Mouse (Mus musculus): ENCODE data around the gene Gm15140. TPM values are rescaled to one million over a fixed set of nuclear protein-coding genes. Genes with fewer than 3 reads are reported as not detected.
"Not testable (repeated sequence)": the region's sequence is repeated elsewhere in the genome, so short reads cannot be mapped to it uniquely, and the experiment has no call there.

The Gm15140 gene
- total RNA-seq (2021) = not detected
- long read RNA-seq, experiment 1 = 0 reads
- long read RNA-seq, experiment 2 = 0 reads

- DNase-seq; intact Hi-C loops (cut with DNase I): not testable (repeated sequence)
Measured at GRCm38 (mm10) chrX:154120585-154120984, at the start of gene Gm15140. Gene Gm15140, minus strand, starts transcription at chrX:154120685.

Other genes with a start within 250 kb of the Gm15140 start
- gene Samt1, start 108.0 kb downstream of the Gm15140 start, total RNA-seq (2021) = not detected
- not detected for gene 4921511M17Rik, start 86.9 kb downstream of the Gm15140 start, total RNA-seq (2021)
- gene Gm10057, start 65.6 kb downstream of the Gm15140 start, total RNA-seq (2021) = not detected
- not detected for gene 4930524N10Rik, start 222.7 kb upstream of the Gm15140 start, total RNA-seq (2021)

Data from gastrocnemius, postnatal 36 days (tissue).